Mouse (Mus musculus) spleen, adult 2 months (tissue): ENCODE results near the gene Ppp1r12a.

ENCODE experiments used
- CTCF ChIP-seq: fragments of 200-500 bp; IDR thresholded peaks from 2 replicates; pipeline ENCODE4 v1.5.1; 2011; ENCODE audit warnings: mild to moderate bottlenecking, inconsistent platforms; ENCODE audit not compliant: insufficient read depth, insufficient read length, insufficient replicate concordance; ENCODE audit errors: extremely low read depth
- POLR2A ChIP-seq: fragments of 200-500 bp; IDR thresholded peaks from 2 replicates; pipeline ENCODE4 v1.6.1; 2011; ENCODE audit warnings: low read depth, low read length, inconsistent platforms

- TF ChIP-seq CTCF: no peak
- TF ChIP-seq POLR2A: no peak
Observed at GRCm38 (mm10) chr10:108293620-108294195, 131.7 kb downstream of the Ppp1r12a start.
